Mouse (Mus musculus): ENCODE measurements around the gene Rnf126. TPM values are rescaled to one million over a fixed set of nuclear protein-coding genes. Genes with fewer than 3 reads are reported as not detected.
"Not testable (repeated sequence)": the region's sequence is repeated elsewhere in the genome, so short reads cannot be mapped to it uniquely, and the experiment has no call there.

Gene Rnf126
- total RNA-seq, 2 experiments from 2014 or later, result 84.9 to 87.3 TPM

GRCm38 (mm10) chr10:79767372-79768244 is 856 bp upstream of the Rnf126 start:
- DNase-seq (ENCODE audit: low spot score in 2 of 2), result peak; percentile 96 to 98

DNA sequence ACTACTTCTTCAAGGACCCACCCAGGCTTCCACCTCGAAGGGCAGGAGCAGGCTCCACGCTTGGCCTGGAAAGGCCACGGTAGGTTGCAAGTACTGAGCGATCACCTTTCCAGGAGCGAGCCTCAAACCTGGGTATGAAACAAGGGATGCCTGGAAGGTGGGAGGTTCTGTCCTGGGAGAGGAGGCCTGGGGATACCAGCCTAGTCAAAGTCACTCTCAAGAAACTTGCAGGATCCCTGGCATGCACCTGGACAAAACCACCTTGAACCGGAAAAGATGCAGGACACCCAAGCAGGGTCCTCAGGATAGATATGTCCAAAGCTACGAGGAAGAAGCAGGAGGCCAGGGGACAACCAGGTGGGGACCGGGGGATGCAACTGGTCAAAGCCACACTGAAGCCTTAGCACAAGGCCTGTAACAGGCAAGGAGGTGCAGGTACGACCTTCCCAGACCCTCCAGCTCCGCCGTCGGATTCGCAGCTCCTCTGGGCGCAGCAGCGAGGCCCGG is 698 bp downstream of the Rnf126 start:
- DNase-seq (ENCODE audit: low spot score in 2 of 2), result no peak

DNA sequence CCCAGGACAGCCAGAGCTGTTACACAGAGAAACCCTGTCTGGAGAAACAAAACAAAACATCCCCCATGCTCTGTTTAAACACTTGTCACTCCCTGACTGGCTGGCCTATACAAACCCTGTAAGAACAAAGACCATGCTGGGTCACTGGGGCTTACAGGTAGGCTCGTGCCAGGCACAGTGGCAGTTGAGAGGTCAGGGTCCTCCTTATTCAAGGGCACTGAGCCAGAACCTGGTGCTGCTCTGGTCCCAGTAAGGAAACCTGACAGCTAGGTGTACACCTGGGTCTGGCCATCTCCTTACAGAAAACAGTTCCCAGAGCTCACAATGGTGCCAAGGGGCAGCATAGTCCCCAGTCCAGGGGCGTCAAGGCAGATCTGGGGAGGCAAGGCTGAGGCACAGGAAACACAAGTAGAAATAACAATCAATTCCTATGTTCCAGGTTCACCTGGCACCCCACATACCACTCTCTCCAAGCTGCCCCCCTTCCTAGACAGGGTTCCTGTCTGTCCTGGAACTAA is 1.5 kb downstream of the Rnf126 start:
- DNase-seq (ENCODE audit: low spot score in 2 of 2), result no peak

GRCm38 (mm10) chr10:79764234-79764633 is 2.5 kb downstream of the Rnf126 start:
- no peak for DNase-seq (ENCODE audit: low spot score in 2 of 2)

- no peak for DNase-seq (ENCODE audit: low spot score in 2 of 2)
Observed at GRCm38 (mm10) chr10:79762875-79763274, 3.9 kb downstream of the Rnf126 start.

GRCm38 (mm10) chr10:79760603-79761143 is 6.1 kb downstream of the Rnf126 start:
- DNase-seq (ENCODE audit: low spot score in 2 of 2), result no peak

DNA sequence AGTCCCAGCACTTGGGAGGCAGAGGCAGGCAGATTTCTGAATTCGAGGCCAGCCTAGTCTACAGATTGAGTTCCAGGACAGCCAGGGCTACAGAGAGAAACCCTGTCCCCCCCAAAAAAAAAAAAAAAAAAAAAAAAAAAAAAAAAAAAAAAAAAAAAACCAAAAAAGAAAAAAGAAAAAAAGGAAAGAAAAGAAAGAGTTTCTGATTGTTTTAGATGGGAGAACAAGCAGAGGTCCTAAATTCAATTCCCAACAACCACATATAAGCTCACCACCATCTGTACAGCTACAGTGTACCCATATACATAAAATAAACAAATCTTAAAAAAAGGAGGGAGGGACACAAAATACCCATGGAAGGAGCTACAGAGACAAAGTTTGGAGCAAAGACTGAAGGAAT is 7.1 kb downstream of the Rnf126 start:
- not testable (repeated sequence) for DNase-seq (ENCODE audit: low spot score in 2 of 2)

DNA sequence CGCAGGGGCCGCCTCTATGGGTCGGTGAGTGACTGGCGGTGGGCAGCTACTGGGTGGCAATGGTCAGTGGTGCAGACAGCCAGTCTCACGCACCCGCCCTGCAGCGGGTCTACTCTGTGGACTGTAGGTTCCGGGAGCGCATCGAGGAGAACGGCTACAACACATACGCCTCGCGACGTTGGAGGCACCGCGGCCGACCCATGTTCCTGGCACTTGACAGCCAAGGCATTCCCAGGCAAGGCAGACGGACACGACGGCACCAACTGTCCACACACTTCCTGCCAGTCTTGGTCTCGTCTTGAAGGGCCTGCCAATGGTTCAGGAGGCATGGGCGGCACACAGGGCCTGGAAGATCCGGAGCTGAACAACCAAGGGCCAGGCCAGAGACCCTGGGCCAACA is 10.1 kb downstream of the Rnf126 start:
- DNase-seq (ENCODE audit: low spot score in 2 of 2), result no peak

- DNase-seq (ENCODE audit: low spot score in 2 of 2), result no peak
Observed at GRCm38 (mm10) chr10:79755854-79756253, 10.9 kb downstream of the Rnf126 start.

GRCm38 (mm10) chr10:79754856-79755516 is 11.8 kb downstream of the Rnf126 start, which contains the start of gene Fgf22:
TSS of gene Fgf22 (plus strand) at chr10:79755076.
- DNase-seq (ENCODE audit: low spot score in 2 of 2), result peak; percentile 50 to 69

DNA sequence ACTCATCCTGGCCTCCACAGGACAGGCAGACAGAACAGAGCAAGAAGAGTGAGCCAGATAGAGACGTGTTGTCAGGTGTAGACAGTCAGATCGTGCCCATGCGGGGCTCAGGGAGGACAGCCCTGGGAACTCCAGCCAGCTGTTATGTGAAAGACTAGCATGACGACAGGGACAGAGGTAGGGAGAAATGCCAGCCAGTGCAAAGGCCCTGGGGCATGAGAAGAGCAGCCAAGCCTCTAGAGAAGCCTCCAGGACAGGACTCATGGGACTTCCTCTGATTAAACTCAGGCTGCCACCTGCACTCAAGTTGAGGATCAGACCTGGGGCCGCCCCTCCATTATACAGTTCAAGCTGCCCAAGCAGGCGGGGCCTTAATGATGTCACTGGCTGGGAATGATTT is 18.3 kb downstream of the Rnf126 start:
- no peak for DNase-seq (ENCODE audit: low spot score in 2 of 2)

DNA sequence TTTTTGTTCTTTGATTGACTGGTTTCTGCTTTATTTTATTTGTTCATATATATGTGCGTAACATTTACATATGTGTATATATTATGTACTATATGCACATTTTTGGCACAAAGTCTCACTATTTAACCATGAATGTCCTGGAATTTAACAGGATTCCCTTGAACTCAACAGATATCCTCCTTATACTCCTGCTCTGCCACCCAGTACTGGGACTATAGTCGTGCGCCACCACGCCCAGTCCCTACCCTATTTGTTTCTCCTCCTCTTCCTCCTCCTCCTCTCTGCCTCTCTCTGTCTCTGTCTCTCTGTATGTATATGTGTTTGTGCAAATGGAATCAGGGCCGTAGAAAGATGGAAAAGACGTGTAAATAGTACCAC is 20.0 kb downstream of the Rnf126 start:
- DNase-seq (ENCODE audit: low spot score in 2 of 2), result no peak

GRCm38 (mm10) chr10:79745898-79746773 is 20.6 kb downstream of the Rnf126 start, which contains the start of gene Polrmt:
TSS of gene Polrmt (minus strand) at chr10:79746581.
- DNase-seq (ENCODE audit: low spot score in 2 of 2), result peak; percentile 94 to 98

DNA sequence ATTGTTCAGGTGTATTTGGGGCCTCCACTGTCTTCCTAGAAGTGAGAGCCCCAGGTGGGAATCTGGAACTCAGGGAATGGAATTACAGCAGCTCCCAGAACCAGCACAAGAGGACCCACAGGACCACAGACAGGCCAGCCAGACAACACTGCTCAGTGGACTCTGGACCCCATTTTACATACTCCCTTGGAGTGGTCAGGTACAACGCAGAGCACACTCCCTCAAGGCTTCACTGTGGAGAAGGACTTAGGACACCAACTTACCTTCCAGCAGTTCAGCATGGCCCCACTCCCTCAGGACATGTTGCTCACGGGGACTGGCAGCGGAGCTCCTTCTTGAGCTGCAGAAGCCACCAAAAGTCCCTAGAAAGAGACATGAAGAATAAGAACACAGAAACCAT is 21.3 kb downstream of the Rnf126 start:
- no peak for DNase-seq (ENCODE audit: low spot score in 2 of 2)

DNA sequence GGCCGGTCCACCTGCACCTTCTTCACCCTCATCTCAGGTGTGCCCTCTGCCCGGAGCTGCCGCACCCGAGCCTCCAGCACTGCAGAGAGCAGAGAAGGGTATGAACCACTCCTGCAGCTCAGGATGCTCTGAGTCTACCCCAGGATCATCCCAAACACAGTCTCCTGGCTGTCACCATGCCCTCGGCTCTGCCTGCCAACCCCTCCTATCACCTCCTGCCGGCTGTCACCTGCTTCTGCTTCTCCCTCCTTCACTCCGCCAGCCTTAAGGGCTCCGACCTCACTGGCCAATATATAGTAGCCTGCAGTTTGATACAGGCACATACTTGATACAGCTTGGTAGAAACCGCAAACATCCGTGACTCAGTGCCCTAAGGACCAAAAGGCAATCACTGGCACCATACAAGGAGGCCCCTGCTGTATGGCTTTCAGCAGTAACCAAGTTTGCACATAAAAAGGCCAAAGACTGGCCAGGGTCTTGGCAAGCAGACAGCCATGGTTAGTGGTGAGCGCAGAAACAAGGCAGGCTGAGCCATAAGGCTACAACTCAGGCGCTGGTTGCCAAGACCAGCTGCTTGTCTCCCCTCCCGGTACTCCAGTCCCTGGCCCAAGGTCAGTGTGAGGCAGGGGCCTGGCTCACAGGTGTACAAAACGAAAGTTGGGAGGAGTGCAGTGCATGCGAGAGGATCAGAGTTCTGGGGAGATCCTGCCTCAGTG is 22.9 kb downstream of the Rnf126 start:
- no peak for DNase-seq (ENCODE audit: low spot score in 2 of 2)

DNA sequence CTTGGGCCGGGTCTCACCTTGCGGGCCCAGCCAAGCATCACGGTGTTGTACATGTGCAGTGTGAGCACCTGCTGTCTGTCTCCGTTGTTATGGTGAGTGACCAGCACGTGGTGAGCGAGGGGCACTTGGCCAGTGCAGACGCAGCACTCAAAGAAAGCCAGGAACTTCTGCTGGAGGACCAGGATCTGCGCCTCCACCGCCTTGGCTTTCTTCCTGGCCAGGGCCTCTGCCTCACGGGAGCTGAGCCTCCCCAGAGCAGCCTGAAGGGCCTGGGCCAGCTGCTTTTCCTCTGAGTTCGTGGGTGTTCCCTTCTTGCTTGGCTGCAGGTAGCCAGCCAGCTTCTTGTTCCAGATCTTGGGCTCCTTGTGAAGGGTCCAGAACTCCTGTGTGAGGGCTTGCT is 23.6 kb downstream of the Rnf126 start:
- DNase-seq (ENCODE audit: low spot score in 2 of 2), result no peak

DNA sequence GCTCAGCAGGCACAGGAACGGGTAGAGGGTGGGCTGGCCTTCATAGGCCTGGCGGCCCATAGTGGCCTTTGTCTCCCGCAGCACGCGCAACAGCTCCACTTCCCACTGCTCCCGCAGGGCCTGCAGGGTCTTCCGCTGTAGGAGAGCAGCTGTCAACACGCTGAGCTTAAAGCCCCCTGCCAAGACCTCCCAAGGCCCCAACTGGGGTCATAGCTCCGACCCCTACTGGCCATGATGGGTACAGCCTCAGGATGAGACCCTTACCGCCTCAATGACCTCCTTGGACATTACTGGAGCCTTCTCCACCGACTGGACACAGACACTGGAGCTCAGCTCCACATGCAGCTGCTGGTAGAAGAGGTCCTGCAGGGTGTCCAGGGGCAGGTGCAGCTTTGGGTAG is 25.9 kb downstream of the Rnf126 start:
- no peak for DNase-seq (ENCODE audit: low spot score in 2 of 2)

GRCm38 (mm10) chr10:79739234-79739633 is 27.5 kb downstream of the Rnf126 start:
- no peak for DNase-seq (ENCODE audit: low spot score in 2 of 2)

GRCm38 (mm10) chr10:79738259-79738658 is 28.5 kb downstream of the Rnf126 start:
- DNase-seq (ENCODE audit: low spot score in 2 of 2), result no peak

GRCm38 (mm10) chr10:79736706-79737105 is 30.0 kb downstream of the Rnf126 start:
- no peak for DNase-seq (ENCODE audit: low spot score in 2 of 2)
